Comparison of ENCODE assay signal across 19 mouse cellular contexts in the genomic region with DNA sequence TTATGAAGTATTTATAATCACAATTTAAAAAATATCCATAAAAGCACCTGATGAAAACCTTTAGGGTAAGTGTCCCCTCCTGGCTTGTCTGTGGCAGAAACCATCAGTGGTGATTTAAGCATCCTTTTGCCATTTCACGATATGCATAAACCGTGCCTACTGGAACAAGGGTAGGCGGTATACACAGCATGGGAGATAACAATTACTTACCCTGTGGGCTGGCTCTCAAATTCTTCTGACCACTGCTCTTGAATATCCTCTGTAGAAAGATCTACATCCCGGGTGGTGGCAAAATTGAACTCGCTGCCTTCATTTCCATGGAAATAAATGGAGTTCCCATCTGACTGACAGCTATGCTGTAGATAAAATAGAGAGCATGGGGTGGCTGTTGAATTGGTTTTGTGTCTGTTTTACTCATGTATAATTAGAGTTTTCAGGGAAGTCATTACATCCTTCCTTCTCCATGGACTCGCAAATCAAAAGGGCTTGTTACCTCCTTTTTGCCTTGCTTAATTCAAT.
"Had no signal": no experiment of that assay in that cellular context is flagged by ENCODE, and none has a peak within 500 bp of the region (broad histone marks: within the 10 kb centered on the region; RNA-seq: fewer than 3 reads in every experiment).

No protein-coding gene starts in this region.

- H3K4me1 ChIP-seq: midbrain, embryonic 10.5 days; midbrain, embryonic 12.5 days; neural tube, embryonic 13.5 days; neural tube, embryonic 15.5 days had no signal

- H3K4me3 ChIP-seq: midbrain, embryonic 10.5 days; midbrain, embryonic 12.5 days; myocyte; neural tube, embryonic 13.5 days; neural tube, embryonic 15.5 days had no signal

- H3K36me3 ChIP-seq: midbrain, embryonic 10.5 days; midbrain, embryonic 12.5 days; neural tube, embryonic 13.5 days; neural tube, embryonic 15.5 days had no signal

- ATAC-seq: midbrain, embryonic 16.5 days had no signal

- H3K27me3 ChIP-seq: midbrain, embryonic 12.5 days; neural tube, embryonic 13.5 days; neural tube, embryonic 15.5 days had no signal

- H3K9me3 ChIP-seq: midbrain, embryonic 10.5 days; midbrain, embryonic 12.5 days; neural tube, embryonic 13.5 days; neural tube, embryonic 15.5 days had no signal

- H3K9ac ChIP-seq: lung, embryonic 14.5 days; midbrain, embryonic 12.5 days; neural tube, embryonic 13.5 days; neural tube, embryonic 15.5 days had no signal

- H3K27ac ChIP-seq: midbrain, embryonic 10.5 days; midbrain, embryonic 12.5 days; neural tube, embryonic 13.5 days; neural tube, embryonic 15.5 days had no signal

- DNase-seq: lung, adult 18-20 months; lung, embryonic 14.5 days; lung, postnatal 10 days; lung, postnatal 4 days; midbrain, embryonic 14.5 days; retina, postnatal 1 day; right cerebral cortex, adult 18-20 months; right cerebral cortex, postnatal 25 days; right cerebral cortex, postnatal 4 days; spleen, adult 18-20 months; thymus, adult 18-20 months; thymus, postnatal 14 days; thymus, postnatal 36 days had no signal

- H3K4me2 ChIP-seq: lung, embryonic 14.5 days; midbrain, embryonic 12.5 days; neural tube, embryonic 13.5 days; neural tube, embryonic 15.5 days had no signal
